Mouse (Mus musculus): ENCODE data around the gene Shroom1.

Shroom1 gene

GRCm38 (mm10) chr11:53446183-53446582, 10.8 kb upstream of the Shroom1 start:
- DNase-seq (ENCODE audit: low read depth in 1 of 2, low spot score in 2 of 2) = no peak

- DNase-seq (ENCODE audit: low read depth in 1 of 2, low spot score in 2 of 2) = no peak
These were observed 9.0 kb upstream of the Shroom1 start for GRCm38 (mm10) chr11:53447996-53448395.

GRCm38 (mm10) chr11:53448529-53448928, 8.5 kb upstream of the Shroom1 start:
- no peak for DNase-seq (ENCODE audit: low read depth in 1 of 2, low spot score in 2 of 2)

GRCm38 (mm10) chr11:53450070-53450705, 6.8 kb upstream of the Shroom1 start:
- DNase-seq (ENCODE audit: low read depth in 1 of 2, low spot score in 2 of 2) = no peak

- DNase-seq (ENCODE audit: low read depth in 1 of 2, low spot score in 2 of 2) = no peak
These were observed 5.6 kb upstream of the Shroom1 start for GRCm38 (mm10) chr11:53451361-53451760.

GRCm38 (mm10) chr11:53452396-53452795, 4.6 kb upstream of the Shroom1 start:
- no peak for DNase-seq (ENCODE audit: low read depth in 1 of 2, low spot score in 2 of 2)

GRCm38 (mm10) chr11:53453031-53453430, 4.0 kb upstream of the Shroom1 start:
- DNase-seq (ENCODE audit: low read depth in 1 of 2, low spot score in 2 of 2) = no peak

- DNase-seq (ENCODE audit: low read depth in 1 of 2, low spot score in 2 of 2) = no peak
These were observed 458 bp downstream of the Shroom1 start for GRCm38 (mm10) chr11:53457372-53457954.

- no peak for DNase-seq (ENCODE audit: low read depth in 1 of 2, low spot score in 2 of 2)
These were observed 2.0 kb downstream of the Shroom1 start for GRCm38 (mm10) chr11:53458996-53459395.

- DNase-seq (ENCODE audit: low read depth in 1 of 2, low spot score in 2 of 2) = no peak
These were observed 3.2 kb downstream of the Shroom1 start for GRCm38 (mm10) chr11:53460192-53460591.

GRCm38 (mm10) chr11:53461727-53462126, 4.7 kb downstream of the Shroom1 start:
- DNase-seq (ENCODE audit: low read depth in 1 of 2, low spot score in 2 of 2) = no peak

GRCm38 (mm10) chr11:53463551-53464424, 6.8 kb downstream of the Shroom1 start:
- DNase-seq (ENCODE audit: low read depth in 1 of 2, low spot score in 2 of 2) = no peak

- no peak for DNase-seq (ENCODE audit: low read depth in 1 of 2, low spot score in 2 of 2)
These were observed 9.4 kb downstream of the Shroom1 start for GRCm38 (mm10) chr11:53466231-53466971.

GRCm38 (mm10) chr11:53469294-53469967, 12.4 kb downstream of the Shroom1 start:
- no peak for DNase-seq (ENCODE audit: low read depth in 1 of 2, low spot score in 2 of 2)

- peak; percentile 41 to 66 for DNase-seq (ENCODE audit: low read depth in 1 of 2, low spot score in 2 of 2)
These were observed 13.1 kb downstream of the Shroom1 start, which contains the start of gene Gm9837 for GRCm38 (mm10) chr11:53469968-53470695. TSS of gene Gm9837 (minus strand) at chr11:53470479.

GRCm38 (mm10) chr11:53472709-53473108, 15.7 kb downstream of the Shroom1 start:
- DNase-seq (ENCODE audit: low read depth in 1 of 2, low spot score in 2 of 2) = no peak

GRCm38 (mm10) chr11:53475620-53476019, 18.6 kb downstream of the Shroom1 start:
- DNase-seq (ENCODE audit: low read depth in 1 of 2, low spot score in 2 of 2) = no peak

GRCm38 (mm10) chr11:53477833-53478232, 20.8 kb downstream of the Shroom1 start:
- no peak for DNase-seq (ENCODE audit: low read depth in 1 of 2, low spot score in 2 of 2)

GRCm38 (mm10) chr11:53478383-53479170, 21.6 kb downstream of the Shroom1 start:
- DNase-seq (ENCODE audit: low read depth in 1 of 2, low spot score in 2 of 2) = no peak
